Mouse (Mus musculus): Measurements from ENCODE around the gene Rnf186.

Rnf186 gene

GRCm38 (mm10) chr4:139014793-139015192, 47.9 kb downstream of the Rnf186 start:
- DNase-seq: no peak
